Mouse (Mus musculus) bone marrow, adult 2 months (tissue): ENCODE results near the gene Gm5269. TPM values are rescaled to one million over a fixed set of nuclear protein-coding genes. Genes with fewer than 3 reads are reported as not detected.

Experiments
- H3K27ac ChIP-seq: fragments of 200-500 bp; 2 replicates; pipeline ENCODE4 v1.5.1; 2012; ENCODE audit warnings: low read depth, mild to moderate bottlenecking, control low read depth, inconsistent platforms, low read length; ENCODE audit not compliant: control insufficient read depth, poor library complexity, insufficient read depth
- H3K4me1 ChIP-seq: fragments of 200-500 bp; 2 replicates; pipeline ENCODE4 v1.6.1; 2011; ENCODE audit warnings: low read length; ENCODE audit not compliant: control insufficient read depth, insufficient read depth
- H3K4me3 ChIP-seq: fragments of 200-500 bp; replicated peaks from 2 replicates; pipeline ENCODE3; 2011; ENCODE audit warnings: mild to moderate bottlenecking, low read depth, low read length, control low read depth; ENCODE audit not compliant: control insufficient read depth
- CTCF ChIP-seq: fragments of 200-500 bp; IDR thresholded peaks from 2 replicates; pipeline ENCODE4 v1.5.1; 2011; ENCODE audit warnings: low read length, control low read depth; ENCODE audit not compliant: control insufficient read depth, insufficient read depth
- POLR2A ChIP-seq: fragments of 200-500 bp; IDR thresholded peaks from 2 replicates; pipeline ENCODE4 v1.6.1; 2011; ENCODE audit warnings: low read depth, mild to moderate bottlenecking, control low read depth, low read length, borderline replicate concordance; ENCODE audit not compliant: control insufficient read depth
- WGBS: fragments of 180-500 bp; shearing (Covaris S2); methylation state at CpG from one replicate; pipeline ENCODE4 v1.1.7; 2018; 5-methylcytosine and 5-hydroxymethylcytosine counted together
- polyA plus RNA-seq: library from polyadenylated mRNA; stranded (reverse); fragments of >200 nt; gene quantifications from 2 replicates; pipeline ENCODE4 v1.2.4, GENCODE M21; 2011; ENCODE audit warnings: low replicate concordance; ENCODE audit not compliant: missing spikeins, insufficient read depth, insufficient read length

Gm5269 gene
- polyA plus RNA-seq, 1 experiment, result not detected

DNA sequence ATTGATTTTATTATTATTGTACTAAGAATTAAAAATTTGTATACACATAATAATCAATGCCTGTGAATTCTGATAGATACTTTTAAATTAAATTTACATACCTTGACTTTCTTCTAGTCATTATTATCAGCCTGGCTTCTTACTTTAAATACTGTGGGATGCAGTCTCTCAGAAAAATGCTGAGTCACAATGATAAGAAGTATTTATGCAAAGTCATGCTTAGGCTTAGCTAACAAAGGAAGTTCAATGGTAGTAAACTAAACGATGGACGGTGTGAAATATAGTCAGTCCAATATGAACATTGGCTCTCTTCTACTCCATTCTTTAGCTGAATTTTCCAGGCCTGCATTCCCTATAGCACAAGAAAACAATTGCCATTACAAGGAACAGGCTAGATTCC, 16.8 kb downstream of the Gm5269 start:
- Histone ChIP-seq H3K27ac (no peak overlapping the region), H3K4me1 (peaks cover 1% of the 10 kb centered on the region; the same call in 1 of the 2 replicates), H3K4me3 (no peak overlapping the region)
- 14% methylated on average over 2 of the region's 2 CpGs for WGBS
- TF ChIP-seq CTCF (no peak), POLR2A (no peak)

DNA sequence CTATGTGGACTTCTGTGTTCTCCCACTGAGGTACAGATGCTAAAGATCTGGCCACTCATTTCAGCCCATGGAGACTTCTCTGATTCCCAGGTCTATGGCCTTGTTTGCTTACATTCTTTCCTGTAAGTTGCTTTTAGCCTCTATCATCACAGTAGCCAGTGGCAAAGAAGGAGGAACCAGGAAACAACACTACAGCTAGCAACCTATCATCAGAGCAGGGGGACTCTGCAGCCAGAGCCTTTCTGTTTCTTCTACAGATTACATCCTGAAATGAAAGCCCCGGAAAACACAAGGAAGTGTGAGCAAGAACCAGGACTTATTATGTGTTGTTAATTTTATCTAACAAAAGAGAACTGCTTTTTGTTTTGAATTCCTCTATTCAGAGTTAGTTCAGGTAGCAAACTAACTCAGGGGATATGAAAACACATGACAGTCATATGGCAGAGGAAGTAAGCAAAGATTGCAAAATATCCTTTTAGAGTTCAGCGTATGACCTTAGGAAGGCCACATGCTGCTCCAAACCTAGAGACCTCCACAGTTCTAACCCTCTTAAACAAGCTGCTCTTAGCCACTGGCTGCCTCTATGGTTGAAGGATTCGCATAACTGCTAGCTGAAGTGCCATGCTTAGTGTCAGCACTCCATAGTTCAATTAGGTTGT, 21.5 kb downstream of the Gm5269 start:
- H3K4me1 ChIP-seq, result peaks cover 1% of the 10 kb centered on the region; the same call in 1 of the 2 replicates
- peak overlapping the region; percentile 76; the same call in 1 of the 2 replicates for H3K27ac ChIP-seq
- H3K4me3 ChIP-seq, result no peak overlapping the region
- WGBS, result 27% methylated on average over 3 of the region's 3 CpGs
- TF ChIP-seq CTCF (no peak), POLR2A (no peak)

DNA sequence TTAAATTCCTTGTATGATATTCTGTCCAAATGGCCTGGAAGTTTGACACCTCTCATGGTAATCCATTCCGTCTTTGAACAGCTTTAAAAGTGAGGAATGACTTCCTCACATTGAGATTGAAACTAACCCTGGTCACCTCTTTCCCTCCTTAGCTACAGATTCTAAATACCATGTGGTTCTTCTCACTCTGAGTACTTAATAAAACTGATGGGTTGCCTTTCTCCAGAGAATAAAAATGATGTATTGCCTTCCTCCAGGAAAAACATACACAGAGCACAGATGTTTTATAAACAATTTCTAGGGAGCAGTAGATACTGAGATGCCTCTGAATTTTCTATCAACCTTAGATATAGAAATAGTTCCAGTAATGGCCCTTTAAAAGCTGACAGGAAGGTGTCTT, 22.0 kb downstream of the Gm5269 start:
- TF ChIP-seq POLR2A, result no peak
- no peak for TF ChIP-seq CTCF
- H3K4me1 ChIP-seq, result peaks cover 1% of the 10 kb centered on the region; the same call in 1 of the 2 replicates
- no peak overlapping the region; the same call in 1 of the 2 replicates for H3K27ac ChIP-seq
- no peak overlapping the region for H3K4me3 ChIP-seq
- 81% methylated on average over 1 of the region's 1 CpGs for WGBS

DNA sequence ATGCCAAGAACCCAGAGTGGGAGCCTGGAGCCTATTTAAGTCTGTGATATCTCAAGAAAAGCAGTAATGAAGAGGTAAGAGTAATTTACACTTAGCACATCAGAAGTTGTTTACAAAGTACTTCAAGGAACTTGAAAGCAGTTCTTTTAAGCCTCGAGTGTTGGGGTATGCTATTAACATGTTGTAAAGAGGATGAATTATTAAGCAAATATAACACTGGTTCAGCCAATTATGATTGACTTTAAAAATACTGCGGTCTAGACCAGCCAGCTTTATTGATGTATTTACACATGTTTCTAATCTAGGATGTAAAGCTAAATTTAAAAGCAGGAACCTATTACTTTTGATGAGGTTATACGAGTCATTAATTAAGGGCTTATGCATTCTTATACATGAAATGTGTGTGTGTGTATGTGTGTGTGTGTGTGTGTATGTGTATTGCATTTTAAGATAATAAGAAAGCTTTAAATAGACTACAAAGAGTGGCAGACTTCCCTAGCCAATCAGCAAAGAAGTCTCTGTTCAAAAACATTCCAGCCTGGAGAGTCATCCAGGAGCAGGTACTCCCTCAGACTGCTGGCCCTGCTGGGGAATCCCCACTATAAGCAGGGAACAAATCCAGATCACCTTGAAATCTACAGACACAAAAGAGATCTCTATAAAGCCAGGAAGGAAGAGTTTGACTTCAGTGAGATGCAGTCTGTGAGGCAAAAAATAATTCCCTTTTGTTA, 23.6 kb downstream of the Gm5269 start:
- no peak overlapping the region for H3K27ac ChIP-seq
- TF ChIP-seq POLR2A, result no peak
- no peak for TF ChIP-seq CTCF
- no peak overlapping the region for H3K4me3 ChIP-seq
- peaks cover 1% of the 10 kb centered on the region; the same call in 1 of the 2 replicates for H3K4me1 ChIP-seq
- WGBS, result 64% methylated on average over 3 of the region's 3 CpGs

DNA sequence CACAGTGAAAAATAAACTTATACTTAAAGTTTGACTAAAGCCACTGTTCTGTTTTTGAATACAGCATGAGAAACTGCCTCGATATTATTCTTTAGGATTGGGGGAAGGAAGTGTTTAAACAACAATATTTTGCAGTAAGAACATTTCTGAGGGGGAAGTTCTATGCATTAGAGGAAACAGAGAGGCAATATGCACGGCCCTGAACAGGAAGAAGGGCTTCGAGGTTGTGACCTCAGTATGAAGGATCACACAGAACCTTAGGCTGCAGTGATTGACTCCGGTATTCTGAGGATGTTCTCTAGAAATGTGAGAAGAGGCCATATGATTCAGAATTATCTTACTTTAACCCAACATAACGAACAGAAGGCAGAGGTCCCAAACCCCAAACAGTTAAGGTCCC, 24.3 kb downstream of the Gm5269 start:
- no peak for TF ChIP-seq POLR2A
- TF ChIP-seq CTCF, result no peak
- WGBS, result 14% methylated on average over 5 of the region's 5 CpGs
- Histone ChIP-seq H3K27ac (no peak overlapping the region; the same call in 1 of the 2 replicates), H3K4me3 (no peak overlapping the region), H3K4me1 (peaks cover 1% of the 10 kb centered on the region; the same call in 1 of the 2 replicates)

DNA sequence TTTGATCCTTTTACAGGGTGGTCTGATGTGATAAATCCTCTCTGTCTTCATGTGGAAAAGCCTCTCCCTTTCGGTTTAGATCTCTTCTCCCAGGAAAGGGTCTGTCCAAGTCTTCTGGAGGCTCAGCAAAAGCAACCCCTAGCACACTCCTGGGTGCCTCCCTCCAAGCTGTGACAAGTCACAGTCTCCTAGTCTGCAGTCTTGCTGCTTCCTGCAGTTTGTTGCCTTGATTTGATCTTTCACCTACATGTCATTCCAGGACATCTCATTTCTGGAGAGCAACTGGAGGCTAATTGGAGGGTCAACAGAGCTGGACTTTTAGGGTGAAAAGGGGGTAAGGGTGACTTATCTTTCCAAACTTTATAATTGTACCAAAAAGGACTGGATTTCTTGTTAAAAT, 24.8 kb downstream of the Gm5269 start:
- Histone ChIP-seq H3K27ac (no peak overlapping the region; the same call in 1 of the 2 replicates), H3K4me3 (no peak overlapping the region), H3K4me1 (peaks cover 1% of the 10 kb centered on the region; the same call in 1 of the 2 replicates)
- TF ChIP-seq CTCF (no peak), POLR2A (no peak)
- 53% methylated on average over 1 of the region's 1 CpGs for WGBS

DNA sequence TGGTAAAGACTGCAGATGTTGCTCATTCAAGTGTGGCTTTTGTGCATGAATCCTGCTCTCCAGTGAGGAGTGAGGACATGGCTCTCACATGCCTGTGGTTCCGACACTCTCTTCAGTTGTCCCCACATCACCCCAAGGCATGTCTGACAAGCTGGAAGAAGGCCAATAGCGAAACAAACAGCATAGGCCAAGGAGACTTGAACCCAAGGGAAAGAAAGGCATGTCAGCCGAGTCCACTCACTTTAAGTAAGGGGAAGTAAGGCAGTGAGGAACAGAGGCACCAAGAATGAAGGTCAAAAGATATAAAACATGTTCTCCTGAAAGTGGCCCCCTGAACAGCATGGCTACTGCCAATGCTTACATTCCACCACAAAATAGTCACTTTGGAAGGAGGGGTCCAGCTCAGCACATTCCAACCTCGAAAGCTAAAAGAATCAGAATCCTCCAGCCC, 25.5 kb downstream of the Gm5269 start:
- Histone ChIP-seq H3K27ac (no peak overlapping the region), H3K4me3 (no peak overlapping the region), H3K4me1 (peaks cover 1% of the 10 kb centered on the region; the same call in 1 of the 2 replicates)
- TF ChIP-seq POLR2A (no peak), CTCF (no peak)
- 54% methylated on average over 4 of the region's 4 CpGs for WGBS

DNA sequence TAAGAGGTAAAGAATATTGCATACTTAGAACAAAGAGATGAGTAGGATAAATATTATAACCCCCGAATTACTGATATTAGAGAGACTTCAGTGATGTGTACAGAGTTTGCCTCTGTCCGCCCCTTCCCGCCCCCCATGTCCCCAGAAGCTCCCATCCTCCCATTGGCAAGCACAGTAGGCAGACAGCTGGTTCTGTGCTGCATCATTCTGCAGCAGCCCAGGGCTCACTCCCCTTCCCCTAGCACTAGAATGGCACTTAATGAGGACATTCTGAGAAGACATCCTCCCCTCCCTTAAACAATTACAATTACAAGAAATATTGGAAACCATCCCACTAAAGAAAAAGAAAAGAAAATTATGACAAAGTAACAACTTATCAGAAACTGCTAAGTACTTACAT, 26.4 kb downstream of the Gm5269 start:
- no peak for TF ChIP-seq CTCF
- TF ChIP-seq POLR2A, result no peak
- Histone ChIP-seq H3K27ac (no peak overlapping the region), H3K4me3 (no peak overlapping the region), H3K4me1 (no peaks in the 10 kb centered on the region; the same call in 1 of the 2 replicates)
- WGBS, result 82% methylated on average over 3 of the region's 3 CpGs
